Mouse (Mus musculus) monocyte, adult 2 months (primary cell): Measurements from ENCODE around the gene March4.

Source experiments
- DNase-seq, 2 experiments: peaks; one replicate each; pipeline ENCODE4 v3.0.0; 2022; ENCODE audit warnings: low spot score in 2 of 2, low read depth in 1 of 2

The March4 gene

DNA sequence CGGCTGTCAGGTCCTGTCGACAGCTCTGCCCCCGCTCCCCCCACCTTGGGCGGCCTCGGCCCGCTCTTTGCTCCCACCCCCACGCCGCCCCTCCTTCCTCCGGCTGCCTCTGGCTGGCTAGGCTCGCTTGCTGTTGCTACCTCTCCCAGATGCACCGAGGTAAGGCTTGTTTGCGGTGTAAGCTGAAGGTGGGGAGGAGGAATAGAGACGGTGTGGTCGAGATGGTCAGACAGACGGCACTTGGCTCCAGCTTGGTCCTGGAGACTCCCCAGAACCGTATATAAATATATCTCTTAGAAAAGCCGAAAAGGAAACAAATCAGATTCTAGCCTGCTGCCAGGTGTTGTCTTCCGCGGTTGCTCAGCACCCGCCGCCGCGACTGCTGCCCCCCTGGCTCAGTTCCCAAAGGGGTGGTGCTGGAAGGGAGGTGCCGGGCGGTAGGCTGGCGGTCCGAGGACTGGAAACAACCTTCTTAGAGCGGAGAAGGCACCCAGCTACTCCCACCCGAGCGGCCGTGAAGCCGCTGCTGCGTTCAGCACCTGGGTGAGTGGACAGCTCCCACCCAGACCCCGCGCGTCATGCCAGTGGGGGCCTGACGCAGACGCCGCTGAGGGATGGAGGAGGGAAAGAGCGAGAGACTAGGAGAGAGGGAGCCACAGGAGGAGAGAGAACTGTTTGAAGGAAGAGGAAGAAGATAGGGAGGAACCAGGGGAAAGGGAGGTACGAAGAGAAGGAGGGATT lies at the start of gene March4:
TSS of gene March4 (minus strand) at position 320 of the 741 bp plus-strand sequence.
- no peak for DNase-seq

DNA sequence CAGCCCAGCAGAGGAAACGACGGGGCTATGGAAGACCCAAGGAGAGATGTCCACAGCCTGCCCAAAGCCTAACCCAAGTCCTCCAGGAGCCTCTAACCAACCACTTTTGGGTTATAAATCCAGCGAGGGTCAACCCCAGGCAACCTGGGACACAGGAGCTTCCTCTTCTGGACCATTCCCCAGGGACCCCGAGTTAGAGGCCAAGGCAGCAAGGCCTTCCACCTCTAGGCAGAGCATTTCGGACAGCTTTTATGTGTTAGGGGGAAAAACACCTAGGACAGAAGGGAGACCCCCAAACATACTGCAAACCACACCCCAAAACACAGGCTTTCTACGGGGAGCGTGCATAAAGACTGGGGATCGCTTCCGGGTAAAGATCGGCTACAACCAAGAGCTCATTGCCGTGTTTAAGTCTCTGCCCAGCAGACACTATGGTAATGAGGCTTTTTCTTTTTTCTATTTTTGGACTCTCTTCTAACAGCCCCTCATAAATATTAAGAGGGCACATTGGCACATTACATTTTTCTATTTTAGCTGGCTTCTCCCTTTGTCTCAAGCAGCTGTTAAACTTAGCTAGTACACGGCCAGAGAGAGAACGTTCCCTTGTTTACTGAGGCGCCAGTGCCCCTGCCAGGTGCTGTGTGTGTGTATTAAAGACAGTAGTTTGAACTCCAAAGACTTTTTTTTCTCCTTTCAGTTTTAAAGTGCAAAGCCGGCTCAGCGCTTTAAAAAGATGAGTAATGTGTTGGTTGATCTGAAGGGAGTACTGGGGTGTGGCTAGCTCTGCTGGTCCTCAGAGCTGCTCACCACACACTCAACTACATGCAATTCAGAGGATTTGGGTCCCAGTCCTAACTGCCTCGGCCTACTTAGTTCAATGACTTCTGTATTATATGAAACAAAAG lies 49.5 kb upstream of the March4 start:
- no peak for DNase-seq

DNA sequence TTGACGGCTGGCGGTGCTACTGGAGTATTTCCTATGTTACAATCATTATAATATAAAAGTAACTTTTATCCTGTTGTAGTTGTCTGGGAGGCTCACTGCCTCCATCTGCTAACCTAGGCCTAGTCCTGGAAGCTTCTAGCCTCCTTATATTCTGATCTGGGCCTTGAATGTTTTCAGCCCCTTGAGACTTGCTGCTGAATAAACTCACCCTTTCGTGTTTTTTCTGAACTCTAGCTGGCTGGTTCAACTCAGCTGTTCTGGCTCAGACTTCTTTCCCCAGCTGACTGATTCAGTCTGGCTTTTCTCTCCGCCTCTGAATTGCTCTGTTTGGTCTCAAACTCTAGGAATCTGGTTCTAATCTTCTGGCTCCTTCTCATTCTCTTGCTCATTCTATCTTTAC lies 47.2 kb upstream of the March4 start:
- no peak for DNase-seq

DNA sequence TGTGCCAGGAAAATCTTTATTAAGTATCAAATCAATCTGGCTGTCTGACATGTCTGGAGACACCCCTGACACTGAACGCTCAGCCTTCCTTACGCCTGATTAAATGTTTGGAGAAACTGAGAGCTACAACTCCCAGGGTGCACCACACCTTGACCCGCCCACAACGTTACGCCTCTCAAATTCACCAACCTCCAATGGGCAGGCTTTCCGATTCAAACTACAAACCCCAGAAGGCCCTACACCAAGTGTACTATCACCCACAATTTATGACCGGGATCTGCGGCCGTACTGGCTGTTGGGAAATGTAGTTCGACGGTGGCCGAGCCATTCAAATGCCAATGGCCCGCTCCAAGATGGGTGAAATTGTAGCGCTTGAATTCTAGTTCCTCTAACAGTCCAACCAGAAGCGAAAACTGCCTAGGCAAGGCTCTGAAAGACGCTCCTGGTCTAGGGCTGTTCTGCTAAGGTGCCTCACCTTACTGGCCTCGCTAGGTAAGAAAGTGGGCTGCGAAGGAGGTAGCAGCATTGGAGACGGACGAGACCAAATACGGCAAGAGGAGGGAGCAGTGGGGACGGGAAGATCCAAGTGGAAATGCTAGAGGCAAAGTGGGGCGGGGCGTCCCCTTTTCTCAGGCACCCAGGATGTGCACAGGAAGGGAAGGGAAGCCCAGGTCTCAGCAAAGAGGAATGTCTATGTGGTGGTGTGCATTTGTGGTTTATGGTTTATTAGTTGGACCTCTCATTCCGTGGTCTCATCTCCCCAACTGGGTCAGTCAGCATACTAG lies 46.4 kb upstream of the March4 start, which contains the start of gene Smarcal1:
TSS of gene Smarcal1 (plus strand) at position 305 of the 785 bp plus-strand sequence.
- peak; percentile 90 to 91 for DNase-seq

DNA sequence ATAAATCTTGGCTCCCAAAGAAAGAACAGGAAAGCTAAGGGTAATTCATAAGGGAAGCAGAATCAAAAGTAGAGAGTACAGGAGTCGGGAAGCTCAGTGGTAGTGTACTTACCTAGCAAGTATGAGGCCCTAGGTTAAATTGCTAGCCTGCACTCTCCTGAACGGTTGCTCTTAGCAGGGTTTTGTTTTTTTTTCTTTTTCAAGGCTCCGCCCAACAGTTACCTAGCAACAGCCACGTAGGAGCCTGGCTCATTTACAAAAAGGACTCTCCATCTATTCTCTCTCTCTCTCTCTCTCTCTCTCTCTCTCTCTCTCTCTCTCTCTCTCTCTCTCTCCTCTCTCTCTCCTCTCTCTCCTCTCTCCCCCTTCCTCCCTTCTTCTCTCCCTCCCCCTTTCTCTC lies 42.1 kb upstream of the March4 start:
- DNase-seq = no peak

DNA sequence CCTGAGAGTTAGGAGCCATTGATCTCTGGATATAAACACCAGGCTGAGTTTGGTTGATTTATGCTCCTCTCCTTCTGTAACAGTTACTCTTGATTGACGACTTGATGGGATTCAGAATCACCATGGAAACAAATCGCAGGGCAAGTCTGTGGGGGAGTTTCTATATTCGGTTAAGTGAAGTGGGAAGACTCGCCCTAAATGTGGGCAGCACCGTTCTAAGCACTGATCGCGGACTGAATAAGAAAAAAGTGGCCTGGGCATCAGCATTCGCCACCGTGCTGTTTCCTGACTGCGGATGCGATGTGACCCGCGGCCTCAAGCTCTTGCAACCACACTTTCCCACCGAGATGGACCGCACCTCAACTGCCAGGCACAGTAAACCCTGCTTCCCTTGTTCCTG lies 41.6 kb upstream of the March4 start:
- DNase-seq = no peak

DNA sequence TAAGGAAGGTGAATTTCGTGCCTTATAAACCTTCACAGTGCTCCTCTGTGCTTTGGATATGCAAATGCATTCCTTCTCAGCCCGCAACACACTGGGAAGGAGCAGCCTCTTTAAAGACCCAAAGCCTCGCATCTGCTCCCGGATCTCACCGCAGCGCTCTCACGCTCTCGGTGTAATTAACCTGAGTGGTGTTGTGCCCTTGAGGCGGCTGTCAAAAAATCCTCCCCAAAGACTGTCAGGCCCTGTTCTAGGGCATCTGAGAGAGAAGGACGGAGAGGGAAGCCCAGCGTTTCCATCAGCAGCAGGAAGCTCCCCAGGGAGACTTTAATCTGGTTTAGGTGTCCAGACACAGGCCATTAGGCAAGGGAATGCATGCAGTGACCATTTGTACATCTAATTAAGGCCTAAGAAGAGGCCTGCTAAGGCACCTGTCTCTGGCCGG lies 40.8 kb upstream of the March4 start:
- no peak for DNase-seq

DNA sequence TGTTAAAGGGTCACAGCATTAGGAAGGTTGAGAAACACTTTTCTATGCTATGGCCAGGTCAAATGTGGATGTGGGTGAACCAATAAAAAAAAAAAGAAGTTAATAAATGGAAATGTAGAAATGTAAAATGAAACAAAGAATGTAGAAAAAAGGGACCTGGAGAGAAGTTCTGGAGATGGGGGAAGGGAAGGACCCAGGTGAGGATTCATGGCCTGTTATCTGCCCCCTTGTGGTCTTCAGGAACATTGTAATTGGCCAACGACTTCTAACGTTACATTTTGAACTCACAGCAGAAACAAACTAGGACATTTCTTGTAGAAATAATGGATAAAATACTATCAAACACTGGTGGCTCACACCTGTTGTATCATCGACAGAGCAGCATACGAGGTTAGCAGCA lies 38.4 kb upstream of the March4 start:
- no peak for DNase-seq

DNA sequence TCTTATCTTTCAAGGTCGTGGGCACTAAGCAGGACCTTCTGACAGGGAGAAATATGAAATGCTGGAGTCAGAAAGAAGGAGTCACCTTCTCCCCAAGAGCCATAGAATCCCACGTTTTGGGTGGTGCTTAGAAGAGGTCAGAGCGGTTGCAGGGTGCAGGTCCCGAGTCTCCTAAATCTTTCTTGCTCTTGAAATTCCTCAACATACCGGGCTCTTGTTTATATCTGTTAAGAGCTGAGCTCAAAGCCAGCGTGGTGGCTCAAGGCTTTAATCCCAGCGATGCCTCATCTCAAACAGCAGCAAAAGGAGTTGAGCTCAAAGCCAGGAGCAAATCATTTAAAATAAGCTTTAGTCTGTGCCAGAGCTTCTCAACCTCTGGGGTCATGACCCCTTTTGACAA lies 37.9 kb upstream of the March4 start:
- no peak for DNase-seq

DNA sequence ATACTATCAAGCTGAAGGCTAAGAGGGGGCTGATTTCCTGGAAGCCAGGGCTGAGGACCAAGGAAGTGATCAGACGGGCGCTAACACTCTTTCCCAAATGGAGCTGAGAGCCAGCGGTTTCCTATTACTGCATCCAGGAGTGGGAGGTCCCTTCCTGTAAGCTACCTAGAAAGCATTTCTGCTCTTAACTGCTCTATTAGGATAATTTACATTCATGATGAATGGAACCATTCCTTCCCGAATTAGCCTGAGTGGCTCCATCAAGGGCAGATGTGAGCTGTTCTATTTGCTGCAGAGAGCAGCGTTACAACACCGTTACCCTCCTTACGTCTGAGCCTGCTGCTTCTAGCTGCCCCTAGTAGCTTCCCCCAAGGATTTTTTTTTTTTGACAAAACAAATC lies 37.3 kb upstream of the March4 start:
- DNase-seq = no peak

DNA sequence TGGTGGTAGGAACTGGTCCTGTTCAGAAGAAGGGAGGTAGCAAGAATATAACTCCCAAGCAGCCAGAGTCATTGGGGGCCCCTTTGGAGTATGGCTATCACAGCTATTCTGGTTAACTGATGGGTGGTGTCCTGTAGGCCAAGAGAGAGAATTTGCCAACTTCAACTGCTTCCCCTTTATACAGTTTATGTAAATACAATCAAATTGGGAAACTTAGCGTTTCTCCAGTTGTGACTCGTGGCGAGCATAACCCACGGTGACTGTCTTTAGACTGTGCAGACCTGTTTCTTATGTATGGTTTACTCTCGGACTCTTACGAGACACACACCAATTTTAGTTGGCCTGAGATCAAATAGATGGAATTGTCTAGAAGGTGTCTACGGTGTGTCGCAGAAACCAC lies 32.0 kb upstream of the March4 start:
- DNase-seq = no peak

DNA sequence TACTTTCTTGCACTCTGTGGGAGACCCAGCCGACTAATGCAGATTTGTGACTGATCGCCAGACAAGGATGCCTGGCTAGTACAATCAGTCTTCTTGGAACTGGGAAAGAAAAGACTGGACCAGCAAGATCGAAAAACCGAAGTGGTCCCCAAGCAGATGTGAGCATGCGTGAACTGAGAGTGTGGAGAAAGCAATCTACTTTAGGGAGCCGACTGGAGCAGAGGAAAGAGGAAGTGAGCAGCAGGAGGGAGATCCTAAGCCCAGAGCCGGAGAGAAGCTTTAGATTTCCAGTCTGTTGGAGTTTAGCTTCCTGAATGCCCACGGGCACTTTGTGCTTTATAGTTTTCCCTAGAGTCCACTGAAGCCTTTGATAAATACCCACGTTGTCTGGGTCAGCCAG lies 30.3 kb upstream of the March4 start:
- no peak for DNase-seq

DNA sequence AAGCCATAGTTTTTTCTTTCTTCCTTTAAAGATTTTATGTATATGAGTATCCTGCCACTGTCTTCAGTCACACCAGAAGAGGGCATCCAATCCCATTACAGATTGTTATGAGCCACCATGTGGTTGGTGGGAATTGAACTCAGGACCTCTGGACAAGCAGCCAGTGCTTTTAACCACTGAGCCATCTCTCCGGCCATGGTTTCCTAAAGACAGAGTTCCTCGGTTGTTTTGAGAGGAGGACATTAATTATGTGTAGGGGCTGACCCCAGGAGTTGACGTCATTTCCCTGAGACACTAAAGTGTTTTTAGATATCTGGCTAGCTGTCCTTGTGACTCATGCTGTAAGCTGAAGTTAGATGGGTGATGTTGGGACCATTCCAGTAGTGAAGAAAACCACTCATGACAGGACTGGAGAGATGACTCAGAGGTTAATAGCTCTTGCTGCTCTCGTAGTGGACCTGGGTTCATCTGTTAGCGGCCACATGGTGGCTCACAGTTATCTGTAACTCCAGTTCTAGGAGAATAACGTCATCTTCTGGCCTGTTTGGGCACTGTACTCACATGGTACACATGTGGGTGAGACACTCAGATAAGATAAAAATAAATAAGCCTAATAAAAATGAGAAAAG lies 27.7 kb upstream of the March4 start:
- DNase-seq = no peak

DNA sequence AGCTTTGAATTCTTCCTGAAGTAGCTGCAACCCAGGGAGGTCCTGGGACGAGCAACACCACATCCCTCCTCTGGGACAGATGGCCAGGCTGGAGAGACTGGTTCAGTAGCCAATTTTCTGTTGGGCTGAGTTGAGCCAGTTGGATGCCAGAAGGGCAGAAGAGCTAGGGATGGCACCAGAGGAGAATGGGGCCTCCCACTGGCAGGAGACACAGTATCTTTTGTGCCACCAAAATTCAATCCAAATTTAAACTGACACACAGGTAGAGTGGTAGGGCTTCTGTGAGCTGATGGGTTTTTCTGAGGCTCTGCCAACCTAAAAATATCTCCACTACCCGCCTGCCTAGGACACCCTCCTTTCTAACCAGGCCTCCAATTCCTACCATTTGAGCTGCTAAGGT lies 21.9 kb upstream of the March4 start:
- no peak for DNase-seq

DNA sequence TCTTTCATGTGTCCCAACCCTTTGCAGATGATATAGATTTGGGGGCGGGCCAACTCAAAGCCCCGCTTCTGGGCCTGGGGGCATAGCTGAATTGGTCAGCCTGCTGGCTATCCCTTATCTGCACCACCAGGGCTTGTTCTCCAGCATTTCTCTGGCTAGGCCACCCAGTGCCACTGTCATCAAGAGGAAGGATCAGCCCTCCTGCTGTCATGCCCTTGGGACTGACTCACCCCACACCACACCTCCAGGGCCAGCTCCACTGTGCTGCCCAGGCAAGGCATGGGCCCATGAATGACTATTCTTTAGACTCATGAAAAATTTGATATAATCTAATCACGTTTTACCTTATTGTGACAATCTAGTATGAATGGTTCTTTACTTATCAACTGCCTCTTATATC lies 19.7 kb upstream of the March4 start:
- no peak for DNase-seq

DNA sequence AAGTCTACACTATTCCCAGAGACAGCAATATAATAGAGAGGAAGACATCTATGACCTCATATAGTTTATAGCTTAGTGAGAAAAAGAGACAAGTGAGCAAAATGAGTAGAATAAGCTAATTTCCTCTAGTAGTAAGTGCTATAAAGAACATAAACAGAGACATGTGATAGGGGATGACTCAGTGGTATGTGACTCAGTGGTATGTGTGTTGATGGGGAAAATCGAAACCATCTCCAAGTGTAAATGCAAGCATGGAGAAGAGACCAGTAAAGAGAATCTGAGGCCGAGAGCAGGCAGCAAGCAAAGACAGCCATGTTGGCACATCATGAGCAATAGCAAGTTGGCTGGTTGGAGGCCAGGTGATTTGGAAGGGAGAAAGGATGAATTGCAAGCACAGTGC lies 13.6 kb upstream of the March4 start:
- DNase-seq = no peak

DNA sequence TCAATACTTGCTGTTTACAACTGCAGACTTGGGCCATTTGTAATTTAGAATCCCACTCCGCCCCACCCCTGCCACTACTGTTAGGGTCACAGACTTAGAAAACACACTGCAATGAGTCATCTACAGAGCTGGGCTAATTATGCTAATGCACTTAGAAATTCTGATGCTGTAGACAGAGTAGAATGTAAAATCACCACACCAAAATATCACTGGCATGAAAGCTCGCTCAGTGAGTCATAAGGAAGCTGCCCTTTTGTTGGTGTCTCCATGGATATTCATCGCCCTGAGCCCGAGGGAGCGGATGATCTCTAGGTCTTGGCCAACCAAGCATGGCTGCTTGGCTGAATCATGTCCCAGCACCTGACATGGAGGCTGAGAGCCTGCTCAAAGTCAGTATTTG lies 1.5 kb upstream of the March4 start:
- DNase-seq = no peak

DNA sequence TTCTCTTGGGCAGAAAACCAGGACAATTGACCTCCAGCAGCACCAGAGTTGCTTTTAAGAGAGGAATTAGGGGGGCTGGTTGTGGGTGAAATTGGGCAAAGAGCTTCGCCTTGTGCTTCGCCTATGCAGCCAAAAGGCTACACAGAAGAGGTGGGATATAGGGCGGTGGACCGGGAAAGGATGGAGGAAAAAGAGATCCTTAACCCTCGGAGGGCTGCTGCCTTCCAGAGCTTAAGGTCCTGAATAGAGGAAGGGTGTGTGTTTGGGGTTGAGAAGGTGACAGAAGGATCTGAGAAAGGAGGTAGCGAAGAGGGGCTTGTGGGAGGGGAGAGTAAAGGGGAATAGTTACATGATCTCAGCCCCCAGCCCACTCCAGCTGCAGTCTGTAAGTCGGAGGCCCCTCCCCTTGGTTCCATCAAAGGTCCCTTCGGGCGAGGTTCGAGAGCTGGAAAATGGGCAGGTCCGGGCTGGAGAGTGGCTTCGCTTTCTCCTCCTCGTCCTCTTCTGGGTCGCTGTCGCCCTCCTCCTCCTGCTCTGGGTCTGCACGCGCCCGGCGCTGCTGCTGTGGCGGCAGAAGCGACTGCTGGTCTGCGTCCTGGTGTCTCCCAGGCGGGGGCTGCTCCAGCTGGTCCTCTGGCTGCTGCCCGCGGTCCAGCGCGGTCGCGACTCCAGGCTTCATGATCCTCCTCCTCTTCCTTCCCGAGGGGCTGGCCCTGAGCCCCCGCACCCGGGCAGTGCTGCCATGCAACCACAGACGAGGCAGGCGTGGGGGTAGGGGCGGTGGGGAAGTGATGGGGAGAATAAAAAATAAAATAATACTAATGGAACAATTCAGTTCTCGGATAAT lies 782 bp downstream of the March4 start:
- DNase-seq = no peak

DNA sequence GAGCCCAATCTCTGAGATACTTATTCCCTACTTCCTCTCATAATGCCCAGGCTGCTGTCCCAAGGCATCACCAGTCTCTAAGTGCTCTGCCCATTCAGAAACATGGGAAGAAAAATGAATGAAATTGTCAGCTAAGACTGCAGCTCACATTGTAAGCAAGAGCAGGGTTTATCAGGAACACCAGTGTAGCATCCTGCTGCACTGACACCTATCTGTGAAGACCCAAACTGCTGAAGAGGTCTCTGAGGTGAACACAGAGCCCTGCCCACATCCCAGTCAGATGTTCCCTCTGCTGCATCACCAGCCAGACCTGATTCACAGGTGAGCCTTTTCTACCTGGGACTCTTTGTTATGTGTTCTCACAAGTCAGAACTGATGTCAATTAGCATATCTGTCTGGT lies 3.3 kb downstream of the March4 start:
- DNase-seq = no peak

DNA sequence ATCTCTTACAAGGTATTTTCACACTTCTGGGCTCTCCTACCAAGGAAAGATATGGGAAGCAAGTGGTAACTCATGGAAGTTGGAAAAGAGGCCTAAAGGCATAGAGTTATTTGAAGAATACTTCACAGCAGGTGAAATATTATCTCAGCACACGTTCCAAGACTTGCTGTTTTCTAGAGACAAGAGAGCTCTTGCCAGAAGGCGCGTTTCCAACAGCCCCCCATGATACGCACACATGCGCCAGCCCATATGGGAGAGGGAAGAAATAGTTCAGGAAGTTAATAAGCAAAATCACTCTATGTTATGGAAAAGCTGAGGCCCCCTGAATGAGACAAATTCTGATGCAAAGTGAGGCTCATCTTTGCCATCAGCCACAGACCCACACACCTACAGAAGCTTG lies 3.8 kb downstream of the March4 start:
- DNase-seq = no peak
